Mouse (Mus musculus) brain, embryonic 14.5 days (tissue): ENCODE results near the gene Sox6. TPM values are rescaled to one million over a fixed set of nuclear protein-coding genes. Genes with fewer than 3 reads are reported as not detected.

Experiments
- DNase-seq: peaks from one replicate; pipeline ENCODE4 v3.0.0-alpha.2; 2011; ENCODE audit warnings: low read depth
- CTCF ChIP-seq: fragments of 200-500 bp; IDR thresholded peaks from 2 replicates; pipeline ENCODE4 v1.5.1; 2012; ENCODE audit warnings: inconsistent platforms, mild to moderate bottlenecking, moderate library complexity, borderline replicate concordance; ENCODE audit not compliant: insufficient read depth, insufficient read length; ENCODE audit errors: extremely low read depth
- POLR2A ChIP-seq: fragments of 200-500 bp; IDR thresholded peaks from 2 replicates; pipeline ENCODE4 v1.6.1; 2012; ENCODE audit warnings: mild to moderate bottlenecking, inconsistent platforms, borderline replicate concordance; ENCODE audit not compliant: poor library complexity, insufficient read depth, insufficient read length, severe bottlenecking; ENCODE audit errors: extremely low read depth
- polyA plus RNA-seq: library from polyadenylated mRNA; depleted of rRNA; stranded (reverse); fragments of >200 nt; gene quantifications from 2 replicates; pipeline ENCODE4 v1.2.3, GENCODE M21; 2012

Gene Sox6
- polyA plus RNA-seq, 1 experiment = 23.1 TPM

- DNase-seq = peak; percentile 59
- TF ChIP-seq CTCF (no peak), POLR2A (no peak)
These were observed 245.8 kb downstream of the Sox6 start for GRCm38 (mm10) chr7:115792841-115793240.

- no peak for DNase-seq
- no peak for TF ChIP-seq CTCF
- no peak for TF ChIP-seq POLR2A
These were observed 249.3 kb downstream of the Sox6 start for GRCm38 (mm10) chr7:115789116-115789823.

- TF ChIP-seq POLR2A (no peak), CTCF (no peak)
These were observed 254.3 kb downstream of the Sox6 start for GRCm38 (mm10) chr7:115783982-115784917.

GRCm38 (mm10) chr7:115780148-115780547, 258.4 kb downstream of the Sox6 start:
- TF ChIP-seq POLR2A (no peak), CTCF (no peak)
- no peak for DNase-seq

More at GRCm38 (mm10) chr7:115783982-115784917, 254.3 kb downstream of the Sox6 start:
- no peak for DNase-seq

- no peak for DNase-seq
- TF ChIP-seq POLR2A = no peak
- no peak for TF ChIP-seq CTCF
These were observed 259.1 kb downstream of the Sox6 start for GRCm38 (mm10) chr7:115779544-115779943.

- DNase-seq = peak; percentile 50
- no peak for TF ChIP-seq CTCF
- TF ChIP-seq POLR2A = no peak
These were observed 261.9 kb downstream of the Sox6 start for GRCm38 (mm10) chr7:115776736-115777135.

- TF ChIP-seq POLR2A (no peak), CTCF (no peak)
- peak; percentile 42 for DNase-seq
These were observed 262.3 kb downstream of the Sox6 start for GRCm38 (mm10) chr7:115776324-115776723.

GRCm38 (mm10) chr7:115766316-115766715, 272.3 kb downstream of the Sox6 start:
- TF ChIP-seq POLR2A (no peak), CTCF (no peak)

GRCm38 (mm10) chr7:115763851-115764250, 274.7 kb downstream of the Sox6 start:
- TF ChIP-seq POLR2A (no peak), CTCF (no peak)
- no peak for DNase-seq

More at GRCm38 (mm10) chr7:115766316-115766715, 272.3 kb downstream of the Sox6 start:
- no peak for DNase-seq

- TF ChIP-seq CTCF (no peak), POLR2A (no peak)
- no peak for DNase-seq
These were observed 280.4 kb downstream of the Sox6 start for GRCm38 (mm10) chr7:115758172-115758571.

- TF ChIP-seq POLR2A (no peak), CTCF (no peak)
- DNase-seq = peak; percentile 45
These were observed 283.3 kb downstream of the Sox6 start for GRCm38 (mm10) chr7:115755272-115755671.
